Mouse (Mus musculus): ENCODE results near the gene Erc2. TPM values are rescaled to one million over a fixed set of nuclear protein-coding genes. Genes with fewer than 3 reads are reported as not detected.

Erc2 gene
- total RNA-seq, 2 experiments from 2014 or later = 211 to 222 TPM

DNA sequence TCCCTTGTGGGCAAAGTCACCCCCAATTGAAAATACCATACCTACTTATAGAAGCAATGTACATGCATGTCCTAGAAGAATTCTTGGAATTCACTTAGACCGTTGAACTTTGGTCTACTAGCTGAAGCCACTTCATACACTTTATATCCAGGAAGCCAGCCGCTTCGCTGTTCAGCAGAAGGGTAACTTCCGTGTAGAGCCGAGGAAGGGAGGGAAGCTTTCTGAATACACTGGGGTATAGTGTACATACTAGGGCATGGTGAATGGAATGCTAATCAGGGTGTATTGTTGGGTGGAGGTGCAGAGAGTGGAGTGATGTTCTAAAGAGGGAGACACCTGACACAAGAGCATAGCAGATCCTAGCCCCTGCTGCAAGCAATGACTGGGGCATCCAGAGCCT is 708.9 kb downstream of the Erc2 start:
- no peak for DNase-seq
- intact Hi-C loops (cut with DNase I) = no loop called here

DNA sequence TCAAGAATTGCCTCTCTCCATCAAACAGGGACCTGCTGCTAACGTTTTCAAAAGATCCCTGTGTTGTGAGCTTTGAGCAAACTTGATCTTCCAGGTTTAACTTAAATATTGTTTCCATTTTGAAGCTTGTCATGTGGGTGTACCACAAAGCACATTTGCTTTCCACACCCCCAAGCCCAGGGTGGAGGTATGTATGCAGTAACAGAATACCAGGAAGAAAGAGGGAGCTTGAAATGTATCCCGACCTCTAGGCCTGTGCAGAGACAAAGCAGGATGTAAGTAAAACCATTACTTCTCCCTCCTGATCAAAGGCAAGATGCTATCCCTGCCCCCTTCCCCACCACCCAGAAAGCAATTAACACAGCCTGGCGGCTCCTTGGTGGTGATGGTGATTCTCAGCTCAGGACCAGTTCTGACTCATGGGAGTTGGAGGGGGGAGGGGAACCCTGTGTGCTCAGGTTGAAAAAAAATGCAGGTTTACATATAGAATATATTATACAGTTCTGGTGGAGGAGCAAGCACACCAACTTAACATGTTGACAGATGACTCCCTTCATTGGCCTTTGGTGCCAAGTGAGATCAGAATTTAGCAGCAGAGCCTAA is 710.2 kb downstream of the Erc2 start:
- no peak for DNase-seq

DNA sequence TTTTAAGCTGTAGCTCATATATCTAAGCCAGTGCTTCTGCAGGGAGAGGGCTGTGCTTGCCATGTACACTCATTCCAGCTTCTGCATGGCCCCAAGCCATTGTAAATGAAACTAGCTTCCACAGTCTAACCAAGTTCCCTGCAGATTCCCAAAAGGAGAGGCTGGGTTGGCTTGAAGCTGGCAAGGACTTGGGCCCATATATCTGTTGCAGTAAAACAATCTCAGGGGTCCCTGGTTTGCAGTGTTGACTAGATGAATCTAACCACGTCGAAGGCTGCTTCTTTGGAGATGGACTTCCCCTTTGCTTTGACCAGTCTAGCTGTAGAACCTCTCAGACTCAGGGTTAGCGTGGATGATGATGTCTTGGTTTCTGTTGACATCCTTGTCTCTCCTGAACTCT is 716.9 kb downstream of the Erc2 start:
- DNase-seq = no peak
- intact Hi-C loops (cut with DNase I) = no loop called here

More for the DNA sequence above, 710.2 kb downstream of the Erc2 start:
- intact Hi-C loops (cut with DNase I) = no loop called here

DNA sequence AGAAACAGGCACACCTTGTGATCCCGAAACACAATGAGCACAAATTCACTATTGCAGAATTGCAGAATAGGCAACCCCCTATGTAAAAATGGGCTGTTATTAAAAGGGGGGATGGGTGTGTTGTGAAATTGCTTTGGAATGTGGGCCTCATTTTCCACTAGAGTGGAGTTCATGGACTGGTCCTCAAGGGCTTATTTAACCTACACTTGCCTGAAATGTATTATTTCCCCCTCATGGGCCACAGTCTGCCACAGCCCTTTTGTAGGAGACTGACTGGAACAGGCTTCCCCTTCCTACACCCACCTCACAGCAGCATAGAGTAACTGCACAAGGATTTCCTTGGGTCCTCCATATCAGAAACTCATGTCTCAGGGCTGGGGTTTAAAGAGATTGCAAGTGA is 726.9 kb downstream of the Erc2 start:
- DNase-seq = no peak
- intact Hi-C loops (cut with DNase I) = no loop called here

DNA sequence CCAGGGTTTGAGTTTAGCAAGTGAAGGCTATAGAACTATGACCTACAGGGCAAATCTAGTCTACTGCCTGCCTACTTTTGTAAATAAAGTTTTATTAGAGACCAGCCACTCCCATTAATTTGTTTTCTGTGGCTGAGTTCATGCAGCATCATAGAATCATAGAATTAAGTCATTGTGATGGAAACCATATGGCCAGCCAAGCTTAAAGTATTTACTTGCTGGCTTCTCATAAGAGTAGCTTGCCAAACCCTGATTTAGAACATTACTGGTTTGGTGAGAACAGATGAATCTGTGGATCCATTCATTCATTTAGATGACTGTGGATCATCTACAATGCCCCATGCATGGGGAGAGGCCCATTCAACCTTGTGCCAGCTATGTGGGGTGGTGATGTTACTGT is 733.8 kb downstream of the Erc2 start:
- no peak for DNase-seq
- intact Hi-C loops (cut with DNase I) = no loop called here

DNA sequence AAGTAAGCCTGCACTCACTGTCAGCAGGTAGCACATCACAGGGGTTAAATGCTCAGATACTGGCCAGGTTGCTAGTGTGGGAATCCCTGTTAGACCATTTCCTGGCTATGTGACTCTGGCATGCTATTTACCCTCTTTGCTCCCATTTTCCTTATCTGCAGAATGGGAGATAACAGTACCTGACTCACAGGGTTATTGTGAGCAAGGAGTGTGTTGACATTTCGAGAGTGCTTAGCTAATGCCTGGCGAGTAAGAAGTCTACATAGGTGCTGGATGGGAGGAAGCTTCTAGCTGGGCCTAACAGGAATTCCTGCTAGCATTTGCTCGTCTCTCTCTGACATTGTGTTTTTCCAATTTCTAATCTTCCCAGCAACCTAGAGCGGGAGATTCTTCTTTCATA is 737.3 kb downstream of the Erc2 start:
- DNase-seq = no peak
- intact Hi-C loops (cut with DNase I) = no loop called here

DNA sequence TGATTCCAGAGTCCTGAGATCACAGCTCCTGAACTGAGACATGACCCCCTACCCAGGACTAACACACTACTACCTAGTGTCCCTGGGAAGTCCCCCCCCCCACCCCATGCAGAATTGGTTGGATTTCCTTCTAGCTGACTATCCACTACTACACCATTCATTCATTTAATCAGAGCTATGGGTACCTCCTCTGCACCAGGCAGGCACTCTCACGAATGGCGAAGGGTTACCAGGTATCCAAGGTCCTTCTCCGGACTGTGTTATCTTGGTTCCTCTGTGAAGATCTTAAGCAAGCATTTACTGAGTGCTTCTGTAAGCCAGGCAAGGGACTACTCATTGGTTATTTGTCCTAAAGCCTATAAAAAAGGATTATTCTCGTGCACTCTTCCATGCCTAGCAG is 737.8 kb downstream of the Erc2 start:
- no peak for DNase-seq

DNA sequence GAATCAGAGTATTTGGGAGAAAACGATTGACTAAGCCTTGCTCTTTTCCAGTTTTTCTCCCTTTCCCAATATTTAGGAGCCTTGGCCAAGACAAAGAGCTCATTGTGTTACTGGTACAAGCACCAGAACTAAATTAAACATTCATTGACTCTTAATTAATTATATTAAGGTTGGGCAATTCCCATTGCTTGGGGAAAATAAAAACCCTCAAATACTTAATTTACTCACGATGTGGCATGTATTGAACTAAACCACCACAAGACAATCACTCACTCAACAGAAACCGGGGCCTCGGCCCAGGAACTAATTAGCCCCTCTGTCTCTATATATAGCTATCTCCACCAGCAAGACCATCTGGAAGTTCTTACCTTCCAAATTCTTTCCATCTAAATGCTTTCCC is 740.1 kb downstream of the Erc2 start:
- intact Hi-C loops (cut with DNase I) = no loop called here
- DNase-seq = no peak

More for the DNA sequence above, 737.8 kb downstream of the Erc2 start:
- intact Hi-C loops (cut with DNase I) = no loop called here

DNA sequence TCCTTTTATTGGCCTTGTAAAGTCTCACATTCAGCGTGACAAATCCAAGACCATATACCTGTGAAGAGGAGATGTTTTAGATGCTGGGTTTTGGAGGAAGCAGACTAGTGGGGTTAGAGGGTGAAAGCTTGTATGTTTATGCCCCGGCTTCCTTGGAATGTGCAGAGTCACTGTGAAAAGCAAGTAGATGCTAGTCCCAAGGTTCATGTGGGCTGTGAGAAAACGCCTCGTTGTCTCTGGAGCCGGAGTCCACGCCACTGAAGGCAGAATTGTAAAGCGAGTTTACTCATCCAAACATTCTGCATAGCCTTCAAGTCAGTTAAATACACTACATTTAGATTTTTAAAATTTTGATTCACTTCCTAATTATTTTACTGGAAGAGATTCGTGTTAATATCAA is 748.5 kb downstream of the Erc2 start:
- intact Hi-C loops (cut with DNase I) = no loop called here

DNA sequence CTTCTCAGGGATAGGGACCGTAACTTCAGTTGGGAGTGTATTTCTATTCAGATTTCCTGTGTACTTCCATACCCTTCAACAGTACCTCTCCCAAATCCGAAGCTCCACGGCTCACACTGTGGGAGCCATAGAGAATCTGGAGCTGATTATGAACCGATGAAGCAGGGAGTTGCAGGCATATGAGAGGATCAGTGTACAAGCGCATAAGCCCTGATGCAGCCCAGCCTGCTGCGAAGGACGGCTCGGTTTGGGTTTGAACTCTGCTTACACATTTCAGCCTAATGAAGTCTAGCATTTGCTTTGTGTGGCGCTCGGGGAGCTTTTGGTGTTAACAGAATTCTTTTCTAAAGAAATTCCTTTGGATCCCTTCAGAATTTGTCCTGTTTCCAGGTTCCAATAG is 749.4 kb downstream of the Erc2 start:
- intact Hi-C loops (cut with DNase I) = no loop called here
- DNase-seq = no peak

More for the DNA sequence above, 748.5 kb downstream of the Erc2 start:
- no peak for DNase-seq

DNA sequence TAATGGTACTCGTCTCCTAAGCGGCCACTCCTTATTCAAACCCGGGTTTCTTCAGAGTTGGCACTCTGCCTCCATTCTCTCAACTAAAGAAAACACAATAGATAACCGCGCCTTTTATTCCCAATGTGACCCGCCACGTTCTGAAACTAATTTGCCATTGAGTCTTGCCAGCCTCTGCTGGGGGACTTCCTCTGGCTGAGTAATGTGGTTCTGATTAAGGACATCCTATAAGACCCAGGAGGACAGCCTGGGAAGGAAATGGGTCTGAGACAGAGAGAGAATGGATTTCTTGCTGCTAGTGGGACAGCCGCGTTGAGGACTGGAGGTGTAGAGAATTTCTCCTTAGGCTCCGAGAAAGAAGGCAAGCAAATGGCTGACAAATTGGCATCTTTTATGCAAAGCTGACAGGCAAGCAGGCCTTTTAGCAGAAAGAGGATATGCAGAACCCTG is 753.4 kb downstream of the Erc2 start:
- intact Hi-C loops (cut with DNase I) = no loop called here
- DNase-seq = peak; percentile 9

DNA sequence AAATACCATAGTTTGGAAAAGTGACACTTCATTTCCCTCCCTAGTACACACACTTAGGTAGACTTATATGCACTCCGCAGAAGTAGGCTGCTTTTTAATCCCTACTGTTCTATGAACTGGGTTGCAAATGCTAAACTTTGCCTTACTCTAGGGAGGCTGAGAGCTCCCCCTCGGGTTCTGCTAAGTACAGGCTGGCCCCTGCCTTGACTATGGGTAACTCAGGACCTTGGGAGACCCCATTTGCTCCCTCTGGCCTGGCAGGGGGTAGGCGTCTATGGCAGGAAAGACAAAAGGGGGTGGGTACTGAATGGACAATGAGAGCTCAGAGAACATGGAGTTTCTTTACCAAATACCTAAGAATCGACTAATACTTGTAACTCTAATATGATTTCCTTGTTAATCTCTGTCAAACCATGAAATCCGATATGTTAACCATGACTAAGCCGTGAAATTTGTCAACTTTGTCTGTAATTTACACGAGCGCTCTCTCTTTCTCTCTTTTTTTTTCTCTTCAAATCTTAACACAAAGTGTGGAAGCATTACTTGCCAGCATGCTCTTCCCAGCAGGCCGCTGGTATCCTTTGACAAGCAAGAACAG is 754.1 kb downstream of the Erc2 start:
- no peak for DNase-seq
- intact Hi-C loops (cut with DNase I) = no loop called here

DNA sequence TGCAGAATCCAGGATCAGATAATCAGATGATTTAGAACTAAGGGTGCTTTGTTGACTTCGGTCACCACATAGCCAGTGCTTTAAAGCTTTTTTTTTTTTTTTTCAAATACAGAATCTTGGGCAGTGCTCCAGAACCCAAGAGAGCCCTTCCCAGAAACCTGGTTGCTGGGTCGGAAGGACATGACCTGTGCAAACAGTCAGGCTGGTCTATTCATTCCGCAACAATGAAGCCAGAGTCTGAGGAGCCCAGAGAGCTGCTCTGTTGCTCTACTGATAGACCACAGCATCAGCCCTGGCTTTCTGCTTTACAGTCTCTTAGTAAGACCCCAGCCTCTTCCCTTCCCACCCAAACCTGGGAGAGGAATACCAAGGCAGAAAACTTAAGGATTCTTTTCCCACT is 755.3 kb downstream of the Erc2 start:
- intact Hi-C loops (cut with DNase I) = no loop called here
- DNase-seq = no peak

DNA sequence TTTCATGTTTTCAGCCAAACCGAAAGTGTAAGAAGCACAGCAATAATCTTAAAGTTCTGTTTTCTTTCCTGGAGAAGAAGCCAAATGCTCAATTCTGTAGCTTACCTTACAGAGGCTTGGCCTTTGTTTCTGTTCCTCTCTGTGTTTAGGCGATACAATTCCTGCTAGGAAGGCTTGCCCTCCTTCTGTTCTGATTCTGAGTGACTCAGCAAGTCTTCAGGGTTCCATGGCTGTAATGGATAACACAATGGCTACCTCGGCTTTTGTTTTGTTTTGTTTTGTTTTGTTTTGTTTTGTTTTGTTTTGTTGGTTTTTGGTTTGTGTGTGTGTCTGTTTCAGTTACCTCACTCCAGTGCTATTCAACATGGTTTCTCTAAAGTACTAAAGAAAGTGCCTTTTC is 757.9 kb downstream of the Erc2 start:
- intact Hi-C loops (cut with DNase I) = no loop called here
- DNase-seq = no peak

DNA sequence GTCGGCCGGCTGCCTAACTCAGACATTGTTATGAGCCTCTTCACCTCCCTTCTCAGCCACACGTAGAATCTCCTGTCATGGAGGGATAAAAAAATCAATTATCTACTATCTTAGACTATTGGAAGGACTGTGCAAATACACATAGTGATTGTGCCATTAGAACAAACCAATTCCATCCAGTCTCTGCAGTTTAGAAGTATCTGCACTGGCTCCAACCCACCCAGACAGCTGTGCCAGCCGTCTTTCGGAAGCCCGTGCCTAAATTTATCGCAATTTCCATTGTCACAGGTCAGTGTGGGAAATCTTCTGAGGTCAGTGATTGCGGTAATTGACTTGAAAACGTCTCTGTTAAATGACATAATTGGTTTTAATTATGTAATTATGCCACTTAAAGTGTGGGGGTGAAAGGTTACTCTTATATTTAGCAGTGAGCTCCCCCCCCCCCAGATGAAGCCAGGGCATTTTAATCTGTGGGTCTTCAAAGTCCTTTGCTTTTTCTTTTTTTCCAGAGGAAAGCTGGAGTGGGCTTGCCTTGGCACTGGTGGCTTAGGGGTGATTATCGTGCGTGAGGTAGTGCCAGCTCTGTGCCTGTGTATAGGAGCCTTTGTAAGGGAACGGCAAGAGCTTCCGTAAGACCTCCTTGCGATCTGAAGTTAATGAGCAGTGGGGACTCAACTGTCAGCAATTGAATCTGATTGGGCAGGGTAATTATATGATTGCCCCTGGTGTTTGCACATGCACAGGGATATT is 759.7 kb downstream of the Erc2 start:
- DNase-seq = no peak
- intact Hi-C loops (cut with DNase I) = no loop called here

DNA sequence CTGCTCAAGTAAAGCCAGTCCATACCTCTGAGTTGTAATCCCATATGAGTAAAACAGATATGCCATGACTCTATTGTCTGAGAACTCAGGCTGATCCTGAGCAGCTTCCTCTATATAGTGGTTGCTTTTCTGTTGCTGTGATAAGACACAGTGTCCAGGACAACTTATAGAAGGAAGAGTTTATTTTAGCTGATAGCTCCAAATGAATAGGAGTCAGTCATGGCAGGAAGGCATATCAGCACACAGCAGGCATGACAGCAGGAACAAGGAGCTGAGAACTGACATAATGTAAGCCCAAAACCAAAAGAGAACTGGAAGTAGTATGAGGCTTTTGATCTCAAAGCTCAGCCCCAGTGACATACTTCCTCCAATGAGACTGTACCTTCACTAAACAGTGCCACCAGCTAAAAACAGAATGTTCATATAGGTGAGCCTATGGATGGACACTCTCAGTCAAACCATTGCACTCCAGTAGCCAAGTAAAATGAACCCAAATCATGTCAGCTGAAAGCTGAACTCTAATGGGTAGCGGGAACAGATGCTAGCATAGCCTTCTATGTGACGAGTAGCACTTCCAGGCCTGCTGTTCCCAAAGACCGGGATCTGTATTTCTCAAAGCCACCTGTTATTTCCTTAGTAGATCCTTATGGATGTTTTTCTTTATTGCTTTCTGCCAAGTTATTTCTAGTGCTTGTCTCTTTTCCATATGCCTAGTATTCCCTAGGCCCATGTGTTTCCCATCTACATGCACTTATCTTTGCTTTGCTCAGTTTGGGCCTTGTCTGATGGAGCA is 764.8 kb downstream of the Erc2 start:
- intact Hi-C loops (cut with DNase I) = no loop called here
- DNase-seq = no peak

DNA sequence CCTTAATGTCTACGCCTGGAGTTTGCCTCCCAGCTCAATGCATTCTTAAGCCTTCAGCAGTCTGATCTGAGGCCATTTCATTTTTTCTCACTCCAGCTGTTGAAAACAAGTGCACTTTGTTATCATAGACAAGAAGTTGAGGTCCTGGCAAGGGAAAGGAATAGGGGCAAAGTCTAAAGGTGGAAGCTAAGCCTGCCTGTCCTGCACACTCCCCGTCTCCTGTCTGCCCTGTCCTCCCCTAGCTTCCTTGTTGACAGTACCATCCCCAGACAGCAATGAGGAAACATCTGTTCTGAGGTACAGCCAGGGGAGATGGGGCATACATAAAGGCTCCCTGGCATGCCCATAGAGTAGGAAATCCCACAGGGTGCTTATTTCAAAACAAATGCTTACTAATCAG is 776.7 kb downstream of the Erc2 start:
- no peak for DNase-seq
- intact Hi-C loops (cut with DNase I) = no loop called here

DNA sequence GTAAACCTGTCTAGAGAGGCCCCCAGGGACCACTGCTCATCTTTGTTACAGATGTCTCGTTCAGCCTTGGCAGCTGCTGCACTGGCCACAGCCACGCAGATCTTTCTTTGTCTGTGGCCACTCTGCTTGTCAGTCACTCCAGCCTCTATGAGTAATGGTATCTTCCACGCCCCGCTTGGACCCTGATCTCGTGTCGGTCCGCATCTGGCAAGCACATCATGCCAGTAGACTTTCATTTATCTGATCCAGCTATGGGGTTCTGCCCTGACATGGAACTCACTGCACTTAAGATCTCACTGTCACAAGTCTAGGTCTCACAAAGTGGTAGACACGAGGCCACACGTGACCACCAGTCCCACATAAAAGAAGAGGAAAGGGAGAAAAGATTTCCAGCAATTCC is 777.7 kb downstream of the Erc2 start:
- no peak for DNase-seq
- intact Hi-C loops (cut with DNase I) = no loop called here

DNA sequence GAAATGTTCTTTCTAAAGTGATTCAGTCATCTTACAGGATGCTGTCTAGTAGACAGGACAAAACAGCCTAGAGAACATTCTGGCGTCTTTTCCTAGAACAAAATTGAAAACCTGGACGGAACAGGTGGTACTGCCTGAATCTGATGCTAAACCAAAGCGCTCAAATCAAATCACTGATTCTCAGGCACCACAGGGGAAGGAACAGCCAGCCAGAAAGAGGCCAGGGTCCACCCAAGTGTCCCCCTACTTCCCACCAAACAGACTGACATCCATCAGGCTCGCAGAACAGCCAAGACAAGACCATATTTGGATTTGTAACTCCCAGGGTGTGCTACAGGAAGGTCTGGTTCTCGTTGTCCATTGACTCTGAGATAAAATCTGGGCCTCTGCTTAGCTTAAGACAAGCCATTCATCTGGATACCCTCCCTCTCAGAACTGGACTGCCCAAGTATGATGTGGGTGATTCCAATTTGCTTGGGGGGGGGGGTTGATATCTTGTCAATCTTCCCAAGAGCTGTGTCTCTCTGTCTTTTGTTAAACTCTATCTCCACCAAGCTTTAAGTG is 783.1 kb downstream of the Erc2 start:
- intact Hi-C loops (cut with DNase I) = no loop called here
- DNase-seq = no peak

DNA sequence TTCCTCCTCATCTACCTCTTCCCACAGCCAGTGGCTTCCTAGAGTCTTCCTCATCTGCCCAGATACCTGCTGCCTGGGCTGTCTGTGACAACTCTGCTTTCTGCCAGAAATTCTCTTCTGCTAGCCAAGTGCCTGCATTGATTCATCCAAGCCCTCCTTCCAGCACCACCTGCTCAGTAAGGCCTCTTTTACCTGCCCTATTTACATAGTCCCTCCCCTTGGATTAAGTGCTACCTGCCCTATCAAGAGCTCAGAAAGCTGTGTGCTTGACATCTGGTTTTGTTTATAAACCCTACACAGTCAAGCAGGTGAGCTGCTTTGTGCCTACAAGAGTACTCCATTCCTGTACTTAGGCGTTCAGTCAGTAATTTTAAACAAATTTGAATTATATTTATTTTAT is 787.2 kb downstream of the Erc2 start:
- no peak for DNase-seq
- intact Hi-C loops (cut with DNase I) = no loop called here

DNA sequence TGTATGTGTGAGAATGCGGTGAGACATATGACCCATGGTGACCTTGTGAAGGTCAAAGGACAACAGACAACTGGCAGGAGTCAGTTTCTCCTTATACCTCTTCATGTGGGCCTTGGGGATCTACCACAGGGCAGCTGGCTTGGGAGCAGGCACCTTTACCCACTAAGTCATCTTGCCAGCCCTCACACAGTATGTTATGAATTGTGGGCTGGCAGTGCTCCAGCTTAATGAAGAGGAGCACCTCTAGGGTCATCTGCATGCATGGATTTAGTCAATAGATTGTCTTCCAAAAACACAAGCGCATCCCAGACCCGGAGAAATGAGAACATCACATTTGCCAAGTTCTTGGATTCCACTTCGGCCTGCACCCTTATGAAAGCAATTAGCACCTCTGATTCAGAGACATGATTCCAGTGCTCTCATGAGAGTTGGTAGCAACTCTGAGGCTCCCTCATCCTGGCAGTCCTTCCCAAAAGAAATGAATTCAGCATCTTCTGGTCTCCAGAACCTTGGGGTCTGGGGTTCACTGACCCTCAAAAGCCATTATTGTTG is 787.6 kb downstream of the Erc2 start:
- no peak for DNase-seq
- intact Hi-C loops (cut with DNase I) = no loop called here

Measured in left cerebral cortex, postnatal 4 days (tissue).